Mouse (Mus musculus) CH12.LX (cell line): ENCODE data around the gene Ankrd2. TPM values are rescaled to one million over a fixed set of nuclear protein-coding genes. Genes with fewer than 3 reads are reported as not detected.

Experiments
- DNase-seq: peaks from one replicate; pipeline ENCODE4 v3.0.0-alpha.2; 2013; ENCODE audit errors: extremely low read depth
- H3K27ac ChIP-seq: 2 replicates; pipeline ENCODE4 v1.5.1; 2012; ENCODE audit warnings: low read depth, mild to moderate bottlenecking, control low read depth, moderate library complexity; ENCODE audit not compliant: insufficient read depth
- H3K27me3 ChIP-seq: replicated peaks from 2 replicates; pipeline ENCODE3; 2012; ENCODE audit warnings: inconsistent platforms
- H3K36me3 ChIP-seq, 2 experiments: replicated peaks in 1 of 2; 2 replicates each; pipeline versions ENCODE3 to v1.6.1; 2012; ENCODE audit warnings: inconsistent platforms in 1 of 2, low read length in 1 of 2, mild to moderate bottlenecking in 1 of 2, mixed read lengths in 1 of 2, moderate library complexity in 1 of 2; ENCODE audit not compliant: control insufficient read depth in 1 of 2, insufficient read depth in 1 of 2
- H3K4me1 ChIP-seq, 2 experiments: 2 replicates each; pipeline ENCODE4 v1.6.1; 2012; ENCODE audit warnings: inconsistent platforms in 1 of 2, moderate library complexity in 1 of 2; ENCODE audit not compliant: insufficient read depth in 2 of 2, control insufficient read depth in 1 of 2
- H3K4me2 ChIP-seq: 2 replicates; pipeline ENCODE4 v1.6.1; 2012; ENCODE audit warnings: low read depth, mild to moderate bottlenecking, control low read depth; ENCODE audit not compliant: poor library complexity, insufficient read depth, severe bottlenecking
- H3K4me3 ChIP-seq, 3 experiments: fragments of 150-350 bp in 1 of 3; sonication (generic) in 1 of 3; replicated peaks in 1 of 3; 2 replicates each; pipeline versions ENCODE3 to v1.5.1; 2011 to 2012; ENCODE audit warnings: low read depth in 2 of 3, low read length in 2 of 3, mild to moderate bottlenecking in 2 of 3, moderate library complexity in 2 of 3, control low read depth in 1 of 3, improper control_type of control experiment in 1 of 3, inconsistent platforms in 1 of 3, mixed read lengths in 1 of 3; ENCODE audit not compliant: poor library complexity in 1 of 3
- H3K79me2 ChIP-seq: replicated peaks from 2 replicates; pipeline ENCODE4 v1.6.1; 2012; ENCODE audit warnings: mild to moderate bottlenecking, moderate library complexity; ENCODE audit not compliant: control insufficient read depth, poor library complexity, insufficient read depth, severe bottlenecking; ENCODE audit errors: extremely low read depth
- H3K9ac ChIP-seq: 2 replicates; pipeline ENCODE4 v1.6.1; 2012; ENCODE audit warnings: low read depth, mild to moderate bottlenecking, control low read depth, moderate library complexity; ENCODE audit not compliant: insufficient read depth
- H3K9me3 ChIP-seq: replicated peaks from 2 replicates; pipeline ENCODE3; 2012; ENCODE audit warnings: low read length, inconsistent platforms, mixed read lengths
- CTCF ChIP-seq, 2 experiments: IDR thresholded peaks in 1 of 2; conservative IDR thresholded peaks in 1 of 2; 2 replicates each; pipeline ENCODE4 v1.5.1; 2011 to 2012; ENCODE audit warnings: low read depth in 2 of 2, low read length in 2 of 2, improper control_type of control experiment in 1 of 2, inconsistent platforms in 1 of 2, mild to moderate bottlenecking in 1 of 2, moderate library complexity in 1 of 2
- ELF1 ChIP-seq: IDR thresholded peaks from 2 replicates; pipeline ENCODE4 v1.6.1; 2014; ENCODE audit warnings: low read depth, mild to moderate bottlenecking, inconsistent platforms, low read length, improper control_type of control experiment
- ETS1 ChIP-seq: conservative IDR thresholded peaks from 2 replicates; pipeline ENCODE4 v1.6.1; 2012; ENCODE audit warnings: low read depth, mild to moderate bottlenecking, inconsistent platforms, low read length, improper control_type of control experiment, moderate library complexity
- GABPA ChIP-seq: IDR thresholded peaks from 2 replicates; pipeline ENCODE4 v1.6.1; 2012; ENCODE audit warnings: low read depth, low read length, improper control_type of control experiment, inconsistent platforms; ENCODE audit not compliant: insufficient replicate concordance
- HCFC1 ChIP-seq: IDR thresholded peaks from 2 replicates; pipeline ENCODE4 v1.6.1; 2012; ENCODE audit warnings: low read depth, mild to moderate bottlenecking, inconsistent platforms, low read length, improper control_type of control experiment
- IRF4 ChIP-seq: IDR thresholded peaks from 2 replicates; pipeline ENCODE4 v1.6.1; 2014; ENCODE audit warnings: low read depth, mild to moderate bottlenecking, inconsistent platforms, low read length, improper control_type of control experiment
- JUN ChIP-seq: IDR thresholded peaks from 2 replicates; pipeline ENCODE4 v1.6.1; 2011; ENCODE audit warnings: low read depth, mild to moderate bottlenecking, low read length, improper control_type of control experiment, moderate library complexity; ENCODE audit not compliant: insufficient read depth
- JUND ChIP-seq: conservative IDR thresholded peaks from 2 replicates; pipeline ENCODE4 v1.6.1; 2011; ENCODE audit warnings: low read depth, low read length, improper control_type of control experiment
- MAFK ChIP-seq: IDR thresholded peaks from 2 replicates; pipeline ENCODE4 v1.6.1; 2011; ENCODE audit warnings: low read length, improper control_type of control experiment; ENCODE audit not compliant: insufficient replicate concordance
- MAZ ChIP-seq: IDR thresholded peaks from 2 replicates; pipeline ENCODE4 v1.6.1; 2012; ENCODE audit warnings: low read depth, mild to moderate bottlenecking, inconsistent platforms, low read length, improper control_type of control experiment, moderate library complexity
- MEF2A ChIP-seq: IDR thresholded peaks from 2 replicates; pipeline ENCODE4 v1.6.1; 2014; ENCODE audit warnings: low read depth, mild to moderate bottlenecking, inconsistent platforms, low read length, improper control_type of control experiment, borderline replicate concordance
- NELFE ChIP-seq: IDR thresholded peaks from 2 replicates; pipeline ENCODE4 v1.6.1; 2011; ENCODE audit warnings: low read depth, low read length, improper control_type of control experiment
- POLR2AphosphoS2 ChIP-seq: IDR thresholded peaks from 2 replicates; pipeline ENCODE4 v1.6.1; 2011; ENCODE audit warnings: low read depth, low read length, improper control_type of control experiment
- RAD21 ChIP-seq: IDR thresholded peaks from 2 replicates; pipeline ENCODE4 v1.6.1; 2011; ENCODE audit warnings: low read depth, mild to moderate bottlenecking, low read length, improper control_type of control experiment, moderate library complexity
- RCOR1 ChIP-seq: conservative IDR thresholded peaks from 2 replicates; pipeline ENCODE4 v1.6.1; 2012; ENCODE audit warnings: low read depth, mild to moderate bottlenecking, inconsistent platforms, low read length, improper control_type of control experiment
- SIN3A ChIP-seq: IDR thresholded peaks from 2 replicates; pipeline ENCODE4 v1.6.1; 2012; ENCODE audit warnings: low read length, improper control_type of control experiment, inconsistent platforms
- TBP ChIP-seq: conservative IDR thresholded peaks from 2 replicates; pipeline ENCODE4 v1.6.1; 2011; ENCODE audit warnings: low read depth, low read length, improper control_type of control experiment
- TCF12 ChIP-seq: IDR thresholded peaks from 2 replicates; pipeline ENCODE4 v1.6.1; 2014; ENCODE audit warnings: low read depth, mild to moderate bottlenecking, inconsistent platforms, low read length, improper control_type of control experiment
- USF2 ChIP-seq: conservative IDR thresholded peaks from 2 replicates; pipeline ENCODE4 v1.6.1; 2011; ENCODE audit warnings: low read depth, low read length, improper control_type of control experiment
- ZC3H11A ChIP-seq: IDR thresholded peaks from 2 replicates; pipeline ENCODE4 v1.6.1; 2012; ENCODE audit warnings: low read depth, mild to moderate bottlenecking, inconsistent platforms, low read length, improper control_type of control experiment
- ZMIZ1 ChIP-seq: IDR thresholded peaks from 2 replicates; pipeline ENCODE4 v1.6.1; 2012; ENCODE audit warnings: low read depth, mild to moderate bottlenecking, inconsistent platforms, low read length, improper control_type of control experiment
- dilution Hi-C: fragments of 300-500 bp; cut with MboI; formaldehyde crosslinking; loops from 2 replicates; pipeline ENCODE4 v1.14.3; 2020; ENCODE audit warnings: low sequenced_read_pairs; ENCODE audit not compliant: extremely low pct_unique_long_range_greater_than_20kb, extremely low pct_ligation_motif_present
- in situ Hi-C: fragments of 300-500 bp; cut with MboI; formaldehyde crosslinking; loops from 3 replicates; pipeline ENCODE4 v1.14.3; 2019; ENCODE audit warnings: low sequenced_read_pairs, low pct_ligation_motif_present, low pct_unique_long_range_greater_than_20kb, mixed read lengths
- polyA plus RNA-seq: library from polyadenylated mRNA; unstranded; fragments of >175 nt; gene quantifications from 2 replicates; pipeline ENCODE4 v1.2.1, GENCODE M21; 2012; ENCODE audit warnings: low read depth; ENCODE audit not compliant: insufficient read length
- total RNA-seq, 2 experiments: library from RNA; depleted of rRNA; stranded (reverse); fragments of 300-350 nt in 1 of 2; fragments of >200 nt in 1 of 2; gene quantifications; 2 replicates each; pipeline ENCODE4 v1.2.3; 2012 to 2014

Ankrd2 gene
- total and polyA plus RNA-seq, 3 experiments, result not detected

GRCm38 (mm10) chr19:42050251-42050650 lies 14.5 kb downstream of the Ankrd2 start:
- Histone ChIP-seq H3K9me3 (peaks cover 1% of the 10 kb centered on the region), H3K36me3 (no peaks in the 10 kb centered on the region), H3K27ac (no peak overlapping the region), H3K4me3 (no peak overlapping the region), H3K4me1 (no peaks in the 10 kb centered on the region), H3K79me2 (no peaks in the 10 kb centered on the region), H3K4me2 (no peak overlapping the region), H3K9ac (no peak overlapping the region), H3K27me3 (peaks cover 20% of the 10 kb centered on the region)
- dilution Hi-C loops (no loop called here), in situ Hi-C loops (no loop called here)
- DNase-seq, result no peak
- no peak for TF ChIP-seq MEF2A
- no peak for TF ChIP-seq MAZ
- no peak for TF ChIP-seq RCOR1
- no peak for TF ChIP-seq TBP
- TF ChIP-seq ZMIZ1, result no peak
- TF ChIP-seq SIN3A, result no peak
- no peak for TF ChIP-seq MAFK
- TF ChIP-seq NELFE, result no peak
- TF ChIP-seq POLR2AphosphoS2, result no peak
- TF ChIP-seq ZC3H11A, result no peak

DNA sequence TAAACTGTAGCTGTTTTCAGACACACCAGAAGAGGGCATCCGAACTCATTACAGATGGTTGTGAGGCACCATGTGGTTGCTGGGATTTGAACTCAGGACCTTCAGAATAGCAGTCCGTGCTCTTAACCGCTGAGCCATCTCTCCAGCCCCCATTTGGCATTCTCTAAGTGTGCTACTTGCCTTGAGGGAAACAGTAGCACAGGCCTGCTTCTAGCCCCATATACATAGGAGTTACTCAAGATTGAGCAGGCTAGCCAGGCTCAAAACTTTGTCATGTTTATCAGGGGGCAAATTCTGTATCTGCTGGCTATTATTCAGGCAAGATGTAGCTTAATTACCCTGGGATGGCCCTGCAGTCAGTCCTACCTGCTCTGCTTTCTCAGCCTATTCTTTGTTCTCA lies 15.6 kb downstream of the Ankrd2 start:
- dilution Hi-C loops (no loop called here), in situ Hi-C loops (no loop called here)
- H3K4me3 ChIP-seq, result no peak overlapping the region
- TF ChIP-seq ETS1, result no peak
- no peak for TF ChIP-seq JUN
- no peak for TF ChIP-seq CTCF (conservative IDR thresholded peaks at IDR 0.05 in 1 of 2, IDR thresholded peaks at IDR 0.05 in 1 of 2; ENCODE audit: low read depth in 2 of 2, low read length in 2 of 2)
- no peak for TF ChIP-seq TBP
- TF ChIP-seq MAFK, result no peak
- no peak for TF ChIP-seq MEF2A
- TF ChIP-seq IRF4, result no peak
- TF ChIP-seq ELF1, result no peak
- TF ChIP-seq USF2, result no peak
- no peak for TF ChIP-seq RAD21
- TF ChIP-seq SIN3A, result no peak
- no peak for TF ChIP-seq TCF12
- TF ChIP-seq RCOR1, result no peak
- TF ChIP-seq JUND, result no peak
- no peak for TF ChIP-seq GABPA
- no peak for TF ChIP-seq HCFC1
- no peaks in the 10 kb centered on the region for H3K9me3 ChIP-seq
- peaks cover 25% of the 10 kb centered on the region for H3K27me3 ChIP-seq
- no peak overlapping the region for H3K4me2 ChIP-seq
- H3K27ac ChIP-seq, result no peak overlapping the region
- no peaks in the 10 kb centered on the region for H3K36me3 ChIP-seq
- H3K9ac ChIP-seq, result no peak overlapping the region
- no peaks in the 10 kb centered on the region for H3K79me2 ChIP-seq
- no peak for DNase-seq
- no peaks in the 10 kb centered on the region for H3K4me1 ChIP-seq
